Mouse (Mus musculus) embryonic fibroblast, embryonic 13.5 days (primary cell): Measurements from ENCODE around the gene Efcab5. TPM values are rescaled to one million over a fixed set of nuclear protein-coding genes. Genes with fewer than 3 reads are reported as not detected.
A peak's percentile ranks its signal among the peaks of the same experiment; 100 is the strongest.
"Not testable (repeated sequence)": the region's sequence is repeated elsewhere in the genome, so short reads cannot be mapped to it uniquely, and the experiment has no call there.

Experiments
- H3K27ac ChIP-seq: 2 replicates; pipeline ENCODE4 v1.5.1; 2012; ENCODE audit warnings: low read length, control low read depth, inconsistent platforms; ENCODE audit not compliant: insufficient read depth
- H3K4me1 ChIP-seq: 2 replicates; pipeline ENCODE4 v1.6.1; 2011; ENCODE audit warnings: low read length; ENCODE audit not compliant: control insufficient read depth, insufficient read depth
- H3K4me3 ChIP-seq: 2 replicates; pipeline ENCODE4 v1.5.1; 2011; ENCODE audit warnings: mild to moderate bottlenecking, control low read depth, low read length; ENCODE audit not compliant: insufficient read depth
- CTCF ChIP-seq: IDR thresholded peaks from 2 replicates; pipeline ENCODE4 v1.5.1; 2011; ENCODE audit warnings: mild to moderate bottlenecking, control low read depth, low read length, moderate library complexity, borderline replicate concordance; ENCODE audit not compliant: insufficient read depth
- POLR2A ChIP-seq: IDR thresholded peaks from 2 replicates; pipeline ENCODE4 v1.6.1; 2011; ENCODE audit warnings: low read depth, mild to moderate bottlenecking, control low read depth, low read length, moderate library complexity
- polyA plus RNA-seq: library from polyadenylated mRNA; stranded (reverse); fragments of >200 nt; gene quantifications from 2 replicates; pipeline ENCODE4 v1.2.4, GENCODE M21; 2011; ENCODE audit warnings: low read depth; ENCODE audit not compliant: missing spikeins, insufficient read length

Efcab5 gene
- polyA plus RNA-seq, 1 experiment, result 0.46 TPM

- Histone ChIP-seq H3K27ac (no peak overlapping the region), H3K4me1 (no peaks in the 10 kb centered on the region), H3K4me3 (no peak overlapping the region)
- TF ChIP-seq POLR2A (no peak), CTCF (no peak)
Measured at GRCm38 (mm10) chr11:77079361-77079760, 109.4 kb downstream of the Efcab5 start.

DNA sequence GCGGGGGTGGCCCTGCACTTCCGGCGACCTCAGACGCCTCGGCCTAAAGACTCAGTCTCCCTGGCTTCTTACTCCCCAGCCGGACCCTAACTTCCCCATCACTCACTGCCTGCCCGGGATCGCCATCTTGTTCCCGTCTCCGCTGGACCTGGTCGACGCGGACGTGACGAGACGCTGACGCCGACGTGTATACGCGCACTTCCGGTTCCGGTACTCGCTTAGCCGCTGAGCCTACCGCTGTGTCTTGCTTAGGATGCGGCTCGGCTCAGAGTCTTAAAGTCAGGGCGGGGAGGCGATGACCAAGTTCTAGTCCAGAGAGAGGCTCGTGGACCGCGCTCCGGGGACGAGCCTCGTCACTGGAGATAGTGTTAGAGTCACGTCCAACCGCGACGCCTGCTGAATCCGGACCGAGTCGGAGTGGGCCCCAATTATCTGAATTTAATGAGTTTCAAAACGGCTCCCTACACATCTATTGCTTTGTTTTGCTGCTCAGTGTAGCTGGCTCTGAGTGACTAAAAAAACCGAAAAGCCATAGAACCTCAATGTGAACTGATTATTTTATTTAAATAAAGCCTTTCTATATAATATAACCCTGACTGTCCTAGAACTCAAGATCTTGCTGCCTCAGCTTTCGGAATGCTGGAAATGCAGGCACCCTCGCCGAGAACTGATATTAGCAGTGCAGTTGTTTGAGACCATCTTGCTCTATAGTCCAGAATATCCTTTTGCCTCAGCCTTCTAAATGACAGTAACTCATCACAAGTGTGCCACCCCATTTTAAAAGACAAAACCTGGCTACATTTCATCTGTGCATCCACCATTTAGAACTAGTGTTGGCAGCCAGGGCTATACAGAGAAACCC lies 110.3 kb downstream of the Efcab5 start, which contains the start of gene Nsrp1:
Gene Nsrp1, minus strand, starts transcription at position 163 of the 862 bp plus-strand sequence.
- no peaks in the 10 kb centered on the region for H3K4me1 ChIP-seq
- peak; percentile 98 for TF ChIP-seq POLR2A
- TF ChIP-seq CTCF, result no peak
- peak within 1 kb of the TSS; percentile 78 for H3K27ac ChIP-seq
- H3K4me3 ChIP-seq, result peak within 1 kb of the TSS; percentile 86

- TF ChIP-seq POLR2A (no peak), CTCF (no peak)
- peak overlapping the region; percentile 21 for H3K27ac ChIP-seq
Measured at GRCm38 (mm10) chr11:77077792-77078191, 111.0 kb downstream of the Efcab5 start.

GRCm38 (mm10) chr11:77077331-77077730 lies 111.4 kb downstream of the Efcab5 start:
- not testable (repeated sequence) for H3K27ac ChIP-seq, H3K4me1 ChIP-seq
- H3K4me3 ChIP-seq, result peak overlapping the region; percentile 86

More at GRCm38 (mm10) chr11:77077792-77078191, 111.0 kb downstream of the Efcab5 start:
- Histone ChIP-seq H3K4me3 (peak overlapping the region; percentile 86), H3K4me1 (no peaks in the 10 kb centered on the region)

- Histone ChIP-seq H3K4me3 (no peak overlapping the region), H3K4me1 (no peaks in the 10 kb centered on the region), H3K27ac (no peak overlapping the region)
- no peak for TF ChIP-seq CTCF
- TF ChIP-seq POLR2A, result no peak
Measured at GRCm38 (mm10) chr11:77070721-77071120, 118.0 kb downstream of the Efcab5 start.

DNA sequence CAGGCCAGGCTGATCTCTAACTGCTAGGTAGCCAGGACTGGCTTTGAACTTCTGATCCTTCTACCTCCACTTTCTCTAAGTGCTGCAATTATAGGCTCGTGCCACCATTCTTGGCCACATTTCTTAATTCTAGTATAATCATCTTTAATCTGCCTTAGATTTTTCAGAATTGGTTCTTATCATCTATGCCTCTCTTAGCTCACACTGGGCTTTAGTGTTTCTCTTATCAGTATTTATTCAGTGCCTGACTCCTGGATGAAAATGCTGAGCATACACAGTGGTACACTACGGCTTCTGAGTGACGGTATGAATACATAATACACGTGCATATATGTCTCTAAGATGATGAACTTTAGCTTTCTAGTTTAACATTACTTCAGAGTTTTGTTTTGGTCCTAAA lies 119.9 kb downstream of the Efcab5 start:
- Histone ChIP-seq H3K27ac (no peak overlapping the region), H3K4me1 (no peaks in the 10 kb centered on the region), H3K4me3 (no peak overlapping the region)
- TF ChIP-seq CTCF, result no peak
- TF ChIP-seq POLR2A, result no peak

DNA sequence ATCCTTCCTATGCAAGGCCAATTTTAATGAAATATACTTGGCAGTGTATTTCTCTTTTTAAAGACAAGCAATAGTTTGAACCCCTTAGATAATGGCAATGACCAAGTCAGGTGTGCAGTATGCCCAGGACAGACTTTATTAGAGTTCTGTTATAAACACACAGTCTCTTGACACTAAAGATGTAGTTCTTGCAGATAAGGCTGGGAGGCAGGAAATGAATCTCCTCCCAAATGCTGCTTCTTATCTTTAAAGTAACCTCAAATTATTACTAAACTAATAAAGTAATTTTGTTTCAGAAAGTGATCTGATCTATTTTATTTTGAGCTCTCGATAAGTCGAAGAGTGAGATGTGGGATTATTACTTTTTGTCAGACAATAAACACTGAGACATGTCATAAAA lies 125.4 kb downstream of the Efcab5 start:
- H3K27ac ChIP-seq, result no peak overlapping the region
- no peak overlapping the region for H3K4me3 ChIP-seq
- TF ChIP-seq POLR2A (no peak), CTCF (no peak)
- H3K4me1 ChIP-seq, result peaks cover 5% of the 10 kb centered on the region

DNA sequence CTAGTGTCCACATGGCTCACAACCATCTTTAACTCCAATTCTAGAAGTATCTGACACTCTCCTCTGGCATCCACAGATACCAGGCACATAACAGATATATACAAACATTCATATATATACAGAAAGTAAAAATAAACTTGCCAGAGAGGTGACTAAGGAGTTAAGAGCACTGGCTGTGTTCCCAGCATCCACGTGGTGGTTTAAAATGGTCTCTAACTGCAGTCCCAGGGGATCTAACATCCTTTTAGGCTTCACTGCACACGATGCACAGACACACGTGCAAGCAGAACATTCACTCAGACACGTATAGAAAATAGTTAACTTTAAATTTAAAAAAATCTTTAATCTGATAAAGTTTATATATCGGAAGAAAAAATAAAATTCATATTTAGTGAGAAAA lies 126.8 kb downstream of the Efcab5 start:
- no peak overlapping the region for H3K4me3 ChIP-seq
- no peak overlapping the region for H3K27ac ChIP-seq
- TF ChIP-seq CTCF (no peak), POLR2A (no peak)
- peaks cover 5% of the 10 kb centered on the region for H3K4me1 ChIP-seq

DNA sequence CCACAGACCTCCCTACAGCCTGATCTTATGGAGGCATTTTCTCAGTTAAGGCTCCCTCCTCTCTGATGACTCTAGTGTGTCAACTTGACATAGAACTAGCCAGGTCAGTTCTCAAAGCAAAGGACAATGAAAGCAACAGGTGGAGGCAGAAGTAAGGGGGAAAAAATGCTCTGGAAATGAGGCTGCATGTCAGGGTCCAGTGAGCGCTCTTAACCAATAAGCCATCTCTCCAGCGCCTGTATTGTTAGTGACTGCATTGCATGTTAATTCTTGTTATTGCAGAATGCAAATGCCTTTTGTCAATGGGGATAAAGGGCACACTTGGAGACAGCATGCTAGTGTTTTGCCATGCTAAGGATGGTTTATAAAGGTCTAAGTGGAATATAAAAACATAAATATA lies 146.0 kb downstream of the Efcab5 start:
- no peak overlapping the region for H3K27ac ChIP-seq
- TF ChIP-seq POLR2A, result no peak
- TF ChIP-seq CTCF, result no peak
- H3K4me1 ChIP-seq, result no peaks in the 10 kb centered on the region
- H3K4me3 ChIP-seq, result no peak overlapping the region

GRCm38 (mm10) chr11:77041891-77042290 lies 146.9 kb downstream of the Efcab5 start:
- H3K4me1 ChIP-seq, result no peaks in the 10 kb centered on the region
- no peak overlapping the region for H3K4me3 ChIP-seq
- no peak for TF ChIP-seq POLR2A
- no peak for TF ChIP-seq CTCF
- H3K27ac ChIP-seq, result no peak overlapping the region

Other genes starting within 250 kb of the Efcab5 start
- 0.23 TPM in 1 of 2 replicates, not detected in the other for gene Slc6a4, start 190.4 kb downstream of the Efcab5 start, polyA plus RNA-seq
- 19.4 and 23.8 TPM in 2 replicates for gene Nsrp1, start 110.5 kb downstream of the Efcab5 start, polyA plus RNA-seq
- gene Ssh2, start 27.3 kb upstream of the Efcab5 start, polyA plus RNA-seq, result 10.0 and 13.5 TPM in 2 replicates